Mouse (Mus musculus): ENCODE data around the gene Utrn.

The Utrn gene

GRCm38 (mm10) chr10:12426866-12427265 lies 442.3 kb downstream of the Utrn start:
- no peak for DNase-seq (ENCODE audit: low spot score)

GRCm38 (mm10) chr10:12424944-12425343 lies 444.2 kb downstream of the Utrn start:
- DNase-seq (ENCODE audit: low spot score) = no peak

- no peak for DNase-seq (ENCODE audit: low spot score)
These were observed 445.0 kb downstream of the Utrn start for GRCm38 (mm10) chr10:12423994-12424725.

- DNase-seq (ENCODE audit: low spot score) = no peak
These were observed 454.2 kb downstream of the Utrn start for GRCm38 (mm10) chr10:12414967-12415366.

- DNase-seq (ENCODE audit: low spot score) = no peak
These were observed 462.6 kb downstream of the Utrn start for GRCm38 (mm10) chr10:12406338-12407110.

GRCm38 (mm10) chr10:12399450-12399849 lies 469.7 kb downstream of the Utrn start:
- DNase-seq (ENCODE audit: low spot score) = no peak

GRCm38 (mm10) chr10:12380139-12380538 lies 489.0 kb downstream of the Utrn start:
- no peak for DNase-seq (ENCODE audit: low spot score)

GRCm38 (mm10) chr10:12379123-12379522 lies 490.0 kb downstream of the Utrn start:
- DNase-seq (ENCODE audit: low spot score) = no peak

GRCm38 (mm10) chr10:12377727-12378126 lies 491.4 kb downstream of the Utrn start:
- no peak for DNase-seq (ENCODE audit: low spot score)

- no peak for DNase-seq (ENCODE audit: low spot score)
These were observed 493.1 kb downstream of the Utrn start for GRCm38 (mm10) chr10:12376015-12376414.

- no peak for DNase-seq (ENCODE audit: low spot score)
These were observed 494.4 kb downstream of the Utrn start for GRCm38 (mm10) chr10:12374741-12375140.

GRCm38 (mm10) chr10:12354556-12354955 lies 514.6 kb downstream of the Utrn start:
- no peak for DNase-seq (ENCODE audit: low spot score)

- no peak for DNase-seq (ENCODE audit: low spot score)
These were observed 515.1 kb downstream of the Utrn start for GRCm38 (mm10) chr10:12354106-12354505.

- no peak for DNase-seq (ENCODE audit: low spot score)
These were observed 529.2 kb downstream of the Utrn start for GRCm38 (mm10) chr10:12339704-12340558.

- no peak for DNase-seq (ENCODE audit: low spot score)
These were observed 530.0 kb downstream of the Utrn start for GRCm38 (mm10) chr10:12339005-12339703.
